Mouse (Mus musculus) c-Kit-positive CD71-positive TER-119-negative erythroid progenitor cells, embryonic 14.5 days (primary cell): ENCODE measurements around the gene Ccnd3.
"Not testable (repeated sequence)": the region's sequence is repeated elsewhere in the genome, so short reads cannot be mapped to it uniquely, and the experiment has no call there.

Experiments
- DNase-seq: peaks from one replicate; pipeline ENCODE4 v3.0.0-alpha.2; 2013; ENCODE audit warnings: low read depth

Ccnd3 gene

DNA sequence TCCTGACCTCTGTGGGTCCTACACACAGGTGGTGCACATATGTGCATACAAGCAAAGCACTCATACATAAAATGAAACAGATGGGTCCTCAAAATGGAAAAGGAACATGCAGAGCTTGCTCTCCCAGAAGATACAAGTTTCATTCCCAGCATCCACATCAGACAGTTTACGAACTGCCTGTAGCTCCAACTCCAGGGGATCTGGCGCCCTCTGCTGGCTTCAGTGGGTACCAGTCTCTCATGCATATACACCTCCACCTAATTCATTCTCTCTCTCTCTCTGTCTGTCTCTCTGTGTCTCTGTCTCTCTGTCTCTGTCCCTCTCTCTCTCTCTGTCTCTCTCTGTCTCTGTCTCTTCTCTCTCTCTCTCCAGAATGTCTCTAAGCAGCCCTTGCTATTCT lies 22.4 kb upstream of the Ccnd3 start:
- DNase-seq = peak; percentile 67

DNA sequence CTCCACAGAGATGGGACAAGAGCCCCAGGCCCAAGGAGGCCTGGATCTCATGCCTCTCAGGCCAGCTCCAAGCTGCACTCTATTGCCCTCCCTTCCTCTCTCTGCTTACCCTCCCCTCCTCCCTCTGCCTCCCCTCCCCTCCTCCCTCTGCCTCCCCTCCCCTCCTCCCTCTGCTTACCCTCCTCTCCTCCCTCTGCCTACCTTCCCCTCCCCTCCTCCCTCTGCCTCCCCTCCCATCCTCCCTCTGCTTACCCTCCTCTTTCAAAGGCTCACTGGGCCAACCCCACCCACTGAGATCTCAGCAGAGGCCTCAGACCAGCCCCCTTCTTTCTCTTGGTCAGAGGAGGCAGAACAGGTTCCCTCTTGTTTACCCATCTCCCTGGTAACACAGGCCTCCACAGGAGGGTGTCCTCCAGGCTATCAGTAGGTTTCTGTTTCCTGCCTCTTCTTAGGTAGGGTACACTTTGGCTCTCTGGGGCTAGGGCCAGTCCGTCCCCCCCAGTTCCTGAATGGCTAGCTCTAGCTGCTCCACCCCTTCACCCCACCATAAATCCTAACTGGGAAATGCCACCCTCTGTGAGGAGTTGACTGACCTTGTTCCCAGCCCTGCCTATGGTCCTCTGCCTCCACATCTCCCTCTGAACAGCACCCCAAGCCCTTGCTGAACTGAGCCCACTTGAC lies 20.5 kb upstream of the Ccnd3 start:
- no peak for DNase-seq

DNA sequence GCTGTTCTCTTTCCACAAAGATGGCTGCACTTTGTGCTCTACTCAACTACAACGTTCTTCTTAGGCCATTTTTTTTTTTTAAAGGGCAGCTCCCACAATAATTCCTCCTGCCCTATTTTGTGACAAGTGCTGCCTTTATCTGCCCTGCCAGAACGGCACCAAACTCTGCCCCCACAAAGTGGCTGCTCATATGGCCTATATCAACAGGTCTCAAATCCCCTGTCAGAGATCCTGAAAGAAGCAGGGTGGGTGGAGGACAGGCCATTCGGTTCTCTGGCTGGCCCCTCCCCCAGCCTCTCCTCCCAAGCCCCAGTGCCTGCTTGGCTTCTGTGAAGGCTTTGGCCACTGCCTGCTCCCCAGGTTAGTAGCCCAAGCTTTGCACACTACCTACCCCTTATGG lies 19.9 kb upstream of the Ccnd3 start:
- no peak for DNase-seq

DNA sequence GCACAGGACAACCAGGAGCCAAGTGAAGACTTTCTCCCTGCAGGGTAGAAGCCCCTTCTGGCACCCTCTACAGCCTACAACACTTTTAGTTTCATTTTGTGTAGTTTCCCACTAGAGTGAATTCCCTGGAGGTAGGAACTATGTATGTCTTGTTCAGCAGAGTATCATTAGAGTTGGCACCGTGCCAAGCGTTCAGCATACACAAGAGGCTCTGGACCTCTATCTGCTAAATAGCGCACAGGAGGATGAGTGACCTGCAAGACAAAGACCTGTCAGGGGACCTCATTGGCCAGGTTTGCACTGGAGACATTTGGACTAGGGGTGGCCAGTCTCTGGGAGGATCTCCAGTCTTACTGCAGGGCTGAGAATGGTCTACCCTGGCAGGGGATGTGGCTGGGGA lies 19.1 kb upstream of the Ccnd3 start:
- no peak for DNase-seq

DNA sequence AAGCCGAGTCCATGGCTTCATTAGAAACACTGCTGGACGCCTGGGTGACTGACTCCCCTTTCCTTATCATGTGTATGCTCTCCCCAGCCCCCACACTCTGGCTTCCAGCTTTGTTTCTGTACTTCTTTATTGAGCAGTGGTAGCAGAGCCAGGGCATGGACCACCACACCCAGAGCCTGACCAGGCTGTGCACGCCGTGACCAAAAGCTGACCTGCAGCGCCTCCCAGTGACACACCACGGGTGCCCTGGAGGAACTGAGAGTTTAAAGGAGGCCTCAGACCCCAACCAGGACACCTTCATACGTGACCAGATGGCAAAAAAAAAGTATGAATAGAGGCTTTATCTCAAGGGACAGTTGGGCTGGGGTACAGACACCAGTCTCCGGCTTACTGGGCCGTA lies 14.1 kb upstream of the Ccnd3 start:
- DNase-seq = no peak

DNA sequence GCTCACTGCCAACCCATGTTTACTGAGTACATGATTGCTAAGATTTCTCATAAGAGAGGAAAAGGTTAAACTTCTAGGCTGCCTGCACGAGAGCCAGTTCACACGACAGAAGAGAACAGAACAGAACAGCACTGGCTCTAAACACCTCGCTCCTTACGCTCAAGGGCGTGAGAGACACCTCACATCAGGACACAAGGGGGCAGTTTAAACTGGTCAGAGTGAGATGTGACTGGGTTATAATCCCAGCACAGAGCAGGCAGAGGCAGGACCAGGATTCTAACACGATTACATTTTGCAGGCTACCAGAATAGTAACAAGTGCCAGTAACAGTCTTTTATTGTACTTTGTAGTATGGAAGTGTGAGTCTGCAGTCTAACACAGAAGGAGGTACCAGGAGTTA lies 12.1 kb upstream of the Ccnd3 start:
- DNase-seq = no peak

DNA sequence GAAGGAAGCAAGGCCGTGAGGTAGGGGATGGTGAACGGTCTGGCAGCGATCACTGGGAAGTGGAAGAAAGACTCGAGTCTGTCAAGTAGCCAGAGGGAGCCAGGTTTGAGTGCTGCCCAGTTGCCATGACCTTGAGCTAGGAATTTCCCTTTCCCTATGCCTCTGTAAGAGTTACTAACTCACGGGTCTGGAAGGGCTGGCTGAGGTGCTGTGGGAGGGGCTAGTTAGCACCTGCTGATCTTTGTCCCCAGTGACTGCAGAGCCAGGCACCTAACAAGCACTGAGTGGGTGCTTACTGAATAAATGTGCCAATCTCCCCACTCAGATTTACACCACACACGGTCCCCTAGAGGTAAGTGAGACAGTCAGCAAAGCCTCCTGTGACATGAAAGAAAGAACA lies 11.2 kb upstream of the Ccnd3 start:
- DNase-seq = no peak

DNA sequence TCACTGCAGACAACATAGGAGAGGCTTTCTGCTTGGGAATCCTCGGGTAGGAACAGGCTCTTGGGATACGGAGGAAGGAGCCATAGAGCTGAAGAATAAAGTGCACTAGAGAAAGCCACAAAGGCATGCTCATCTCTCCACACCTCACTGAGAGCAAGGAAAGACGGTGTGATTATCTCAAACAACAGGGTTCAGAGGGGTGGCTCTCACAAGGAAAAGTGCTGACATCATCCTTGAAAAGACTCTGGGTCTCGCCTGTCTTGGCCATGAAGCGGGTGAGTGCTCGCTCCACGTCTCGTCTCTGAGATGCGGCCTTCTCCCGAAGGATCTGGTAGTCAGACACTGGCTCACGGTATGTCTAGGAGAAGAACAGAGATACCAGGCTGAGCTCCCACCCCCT lies 10.7 kb upstream of the Ccnd3 start:
- DNase-seq = no peak

DNA sequence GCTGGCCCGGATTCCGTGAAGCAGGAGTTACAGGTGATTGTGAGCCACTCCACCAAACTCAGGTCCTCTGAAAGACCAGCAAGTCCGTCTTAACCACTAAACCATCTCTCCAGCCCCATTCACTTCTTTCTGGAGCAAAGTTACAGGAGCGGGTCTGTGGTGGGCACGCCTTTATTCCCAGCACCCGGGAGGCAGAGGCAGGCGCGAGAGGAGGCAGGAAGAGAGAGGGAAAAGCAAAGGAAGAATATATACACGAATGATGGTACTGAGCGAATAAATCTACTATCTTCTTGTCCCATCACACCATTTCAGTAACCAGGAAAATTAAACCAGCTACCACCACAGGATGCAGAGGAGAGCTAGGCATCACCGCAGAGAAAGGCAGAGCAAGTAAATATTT lies 3.3 kb upstream of the Ccnd3 start:
- no peak for DNase-seq

DNA sequence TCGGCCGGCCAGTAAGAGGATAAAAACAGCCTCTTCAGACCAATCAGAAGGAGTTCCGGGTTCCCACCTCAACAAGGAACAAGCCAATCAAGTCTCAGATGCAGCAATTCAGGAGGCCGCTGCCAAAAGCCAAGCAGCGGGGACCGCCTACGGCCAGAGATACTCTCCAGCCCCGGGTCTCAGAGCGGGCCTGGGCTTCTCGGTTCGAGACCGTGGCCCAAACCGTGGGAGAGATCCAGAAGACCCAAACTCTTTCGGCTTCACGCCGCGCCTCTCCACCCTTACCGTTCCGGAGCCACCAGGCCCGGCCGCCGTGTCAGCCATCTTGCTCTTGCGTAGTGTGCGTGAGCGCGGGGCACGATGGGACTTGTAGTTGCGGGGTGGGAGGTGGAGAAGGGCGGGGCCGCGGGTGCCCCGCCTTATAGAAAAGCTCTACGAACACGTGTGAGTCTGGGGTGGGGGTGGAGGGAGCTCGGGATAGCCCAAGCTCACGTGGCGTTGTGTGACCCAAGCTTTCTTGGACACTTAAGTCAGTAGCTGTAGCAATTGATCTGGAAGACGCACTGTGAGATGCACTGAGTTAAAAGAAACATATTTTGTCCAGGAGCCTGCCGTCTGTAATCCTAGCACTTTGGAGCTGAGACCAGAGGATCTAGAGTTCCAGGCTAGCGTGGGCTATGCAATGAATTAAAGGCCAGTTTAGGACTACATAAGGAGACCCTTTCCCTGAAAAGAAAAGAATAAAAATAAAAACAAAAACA lies 2.7 kb upstream of the Ccnd3 start, which contains the start of gene Taf8:
TSS of gene Taf8 (minus strand) at position 347 of the 761 bp plus-strand sequence.
- peak; percentile 88 for DNase-seq

DNA sequence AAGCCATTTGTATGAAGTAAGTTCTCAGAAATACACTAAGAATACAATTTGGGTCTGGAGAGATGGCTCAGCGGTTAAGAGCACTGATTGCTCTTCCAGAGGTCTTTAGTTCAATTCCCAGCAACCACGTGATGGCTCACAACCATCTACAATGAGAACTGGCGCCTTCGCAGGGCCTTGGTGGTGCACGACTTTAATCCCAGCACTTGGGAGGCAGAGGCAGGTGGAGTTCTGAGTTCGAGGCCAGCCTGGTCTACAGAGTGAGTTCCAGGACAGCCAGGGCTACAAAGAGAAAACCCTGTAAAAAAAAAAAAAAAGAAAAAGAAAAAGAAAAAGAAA lies 2.2 kb upstream of the Ccnd3 start:
- not testable (repeated sequence) for DNase-seq

DNA sequence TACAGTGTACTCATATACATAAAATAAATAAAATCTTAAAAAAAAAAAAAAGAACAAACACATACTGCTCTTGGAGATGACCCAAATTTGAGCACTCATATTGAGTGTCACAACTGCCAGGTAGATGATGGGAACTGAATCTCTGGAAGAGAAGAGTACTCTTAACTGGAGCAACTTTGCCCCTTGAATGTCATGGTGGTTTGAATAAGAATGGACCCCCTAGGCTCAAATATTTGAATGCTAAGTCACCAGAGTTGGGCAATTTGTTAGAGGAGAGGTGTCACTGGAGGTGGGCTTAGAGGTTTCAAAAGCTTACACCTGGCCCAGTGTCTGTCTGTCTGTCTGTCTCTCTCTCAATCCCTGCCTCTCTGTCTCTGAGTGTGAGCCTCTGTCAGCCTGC lies 1.2 kb upstream of the Ccnd3 start:
- DNase-seq = no peak

DNA sequence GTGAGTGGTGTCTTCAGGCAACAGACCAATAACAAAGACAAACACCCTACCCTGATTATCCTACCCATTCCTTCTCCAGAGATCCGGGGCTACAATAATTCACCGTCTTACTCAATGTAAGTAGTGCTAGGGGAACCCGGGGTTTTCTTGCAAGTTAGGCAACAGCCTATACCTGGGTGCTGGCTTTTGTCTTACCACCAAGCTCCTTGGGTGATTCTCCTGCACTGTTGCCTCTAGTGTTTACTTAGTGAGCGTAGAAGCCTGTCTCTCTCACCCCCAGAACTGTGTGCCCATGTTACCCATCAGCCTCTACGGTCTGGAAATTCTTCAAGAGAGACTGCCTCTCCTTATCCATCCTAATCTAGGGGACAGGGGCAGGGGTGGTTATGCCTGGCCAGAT lies 623 bp upstream of the Ccnd3 start:
- no peak for DNase-seq

DNA sequence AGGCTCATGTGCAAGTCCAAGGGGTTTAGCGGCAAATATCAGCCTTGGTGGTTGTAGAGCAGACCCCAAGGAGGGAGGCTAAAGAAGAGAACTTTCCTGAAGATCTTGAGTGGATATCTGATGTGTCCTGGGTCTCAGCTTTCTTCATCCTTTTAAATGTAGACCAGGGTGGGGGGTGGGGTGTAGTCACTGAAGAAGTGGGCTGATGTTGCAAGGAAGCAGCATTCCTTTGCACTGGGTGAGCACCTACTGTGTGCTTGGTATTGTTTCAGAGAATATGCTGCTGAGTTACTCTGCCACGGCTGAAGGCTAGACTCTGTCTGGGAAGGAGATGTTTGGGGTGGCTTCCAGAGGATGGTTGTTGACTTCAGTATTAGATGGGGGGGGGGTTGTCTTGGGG lies 715 bp downstream of the Ccnd3 start:
- no peak for DNase-seq

DNA sequence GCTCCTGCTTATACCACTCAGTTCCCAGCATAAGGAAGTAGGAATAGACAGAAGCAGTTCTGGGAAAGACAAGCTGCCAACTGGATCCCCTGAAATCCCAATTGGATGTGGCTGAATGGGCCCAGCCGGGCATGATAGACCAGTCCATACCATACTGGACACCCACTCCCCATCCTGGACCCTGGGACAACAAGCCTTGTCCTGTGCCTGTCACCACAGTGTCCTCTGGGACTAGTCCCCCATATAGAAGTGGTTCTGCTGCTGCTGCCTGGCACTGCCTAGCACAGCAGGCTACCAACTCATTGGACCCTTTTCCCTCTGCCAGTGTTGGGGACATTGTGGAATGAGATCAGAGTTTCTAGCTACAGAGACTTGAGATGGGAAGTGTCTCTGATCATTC lies 1.2 kb downstream of the Ccnd3 start:
- no peak for DNase-seq

DNA sequence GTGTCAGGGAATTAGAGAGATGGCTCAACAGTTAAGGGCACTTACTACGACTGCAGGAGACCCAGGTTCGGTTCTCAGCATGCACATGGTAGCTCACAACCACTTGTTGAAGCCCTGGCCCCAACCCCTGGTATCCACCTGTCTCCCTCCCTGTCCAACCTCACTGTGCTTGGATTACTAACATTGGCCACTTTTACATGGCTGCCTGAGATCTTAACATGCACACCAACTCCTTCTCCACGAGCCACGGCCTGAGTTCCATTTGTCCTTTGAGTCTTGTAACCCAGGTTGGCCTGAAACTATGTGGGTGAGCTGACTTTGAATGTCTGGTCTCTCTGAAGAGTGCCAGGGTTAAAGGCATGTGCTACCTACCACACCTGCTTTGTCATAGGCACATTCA lies 1.8 kb downstream of the Ccnd3 start:
- no peak for DNase-seq

DNA sequence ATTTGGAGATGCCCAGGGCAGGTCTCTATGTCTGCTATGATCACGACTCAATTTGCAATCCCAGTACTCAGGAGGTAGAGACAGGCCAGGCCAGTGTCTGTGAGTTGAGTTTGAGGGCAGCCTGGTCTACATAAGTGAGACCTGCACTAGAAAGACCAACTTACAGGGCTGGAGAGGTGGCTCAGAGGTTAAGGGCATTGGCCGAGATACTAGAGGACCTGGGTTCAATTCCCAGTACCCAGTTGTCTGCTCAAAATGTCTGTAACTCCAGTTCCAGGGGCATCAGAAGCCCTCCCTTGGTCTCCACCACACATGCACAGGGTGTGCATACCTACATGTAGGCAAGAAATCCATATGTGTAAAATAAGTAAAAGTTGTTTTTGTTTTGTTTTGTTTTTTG lies 2.7 kb downstream of the Ccnd3 start:
- no peak for DNase-seq

DNA sequence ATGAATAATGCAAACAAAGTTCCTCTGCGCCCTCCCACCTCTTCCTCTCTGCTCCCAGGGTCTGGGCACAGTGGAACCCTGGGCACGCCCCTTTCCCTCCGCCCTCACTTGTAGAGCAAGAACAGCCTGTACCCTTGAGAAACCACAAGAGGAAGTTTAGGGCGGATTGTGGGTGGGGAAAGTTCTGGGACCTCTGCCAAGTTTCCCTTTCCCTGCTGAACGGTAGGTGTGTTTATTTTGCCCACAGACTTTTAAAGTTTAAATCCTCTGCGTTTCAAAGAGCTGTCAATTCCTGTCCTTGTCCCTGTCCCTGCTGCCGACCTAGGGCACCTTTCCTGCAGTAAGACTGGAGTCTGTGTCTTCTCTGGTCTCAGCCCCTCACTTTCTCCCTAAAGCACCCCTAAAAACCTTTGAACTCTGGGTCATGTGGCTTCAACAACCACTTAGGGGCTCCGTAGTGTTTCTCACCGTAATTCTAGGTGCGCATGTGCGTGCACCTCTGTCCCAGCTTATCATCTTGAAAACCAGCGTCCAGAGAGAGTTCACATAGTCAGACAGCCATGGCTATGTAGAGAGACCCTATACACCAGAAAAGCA lies 3.3 kb downstream of the Ccnd3 start:
- peak; percentile 98 for DNase-seq

DNA sequence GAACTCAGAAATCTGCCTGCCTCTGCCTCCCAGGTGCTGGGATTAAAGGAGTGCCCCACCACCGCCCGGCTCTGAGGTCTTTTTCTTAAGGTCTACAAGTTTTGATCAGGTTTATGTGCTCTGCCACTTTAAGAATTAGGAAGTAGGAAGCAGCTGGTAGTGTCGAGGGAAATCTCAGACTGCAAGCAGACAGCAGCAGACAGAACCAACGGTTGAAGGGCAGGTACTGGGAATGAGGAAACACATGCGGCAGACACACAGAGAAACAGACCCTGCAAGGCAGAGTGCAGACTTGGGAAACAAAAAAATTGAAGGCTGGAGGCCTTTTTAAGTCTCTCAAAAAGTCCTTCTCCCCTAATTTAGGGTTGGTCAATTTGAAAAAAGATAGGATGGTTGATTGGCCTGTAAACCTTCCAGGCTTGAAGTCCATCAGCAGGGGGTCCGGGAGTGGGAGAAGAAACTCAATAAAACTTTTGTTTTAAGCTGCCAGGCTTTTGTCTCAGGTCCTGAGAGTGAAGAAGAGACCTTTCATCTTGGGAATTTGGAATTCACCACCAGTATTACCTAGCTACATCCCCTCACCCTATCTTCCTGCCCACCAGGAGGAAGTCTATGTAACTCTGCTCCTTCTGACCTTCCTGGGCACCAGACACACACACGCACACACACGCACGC lies 4.3 kb downstream of the Ccnd3 start:
- no peak for DNase-seq

DNA sequence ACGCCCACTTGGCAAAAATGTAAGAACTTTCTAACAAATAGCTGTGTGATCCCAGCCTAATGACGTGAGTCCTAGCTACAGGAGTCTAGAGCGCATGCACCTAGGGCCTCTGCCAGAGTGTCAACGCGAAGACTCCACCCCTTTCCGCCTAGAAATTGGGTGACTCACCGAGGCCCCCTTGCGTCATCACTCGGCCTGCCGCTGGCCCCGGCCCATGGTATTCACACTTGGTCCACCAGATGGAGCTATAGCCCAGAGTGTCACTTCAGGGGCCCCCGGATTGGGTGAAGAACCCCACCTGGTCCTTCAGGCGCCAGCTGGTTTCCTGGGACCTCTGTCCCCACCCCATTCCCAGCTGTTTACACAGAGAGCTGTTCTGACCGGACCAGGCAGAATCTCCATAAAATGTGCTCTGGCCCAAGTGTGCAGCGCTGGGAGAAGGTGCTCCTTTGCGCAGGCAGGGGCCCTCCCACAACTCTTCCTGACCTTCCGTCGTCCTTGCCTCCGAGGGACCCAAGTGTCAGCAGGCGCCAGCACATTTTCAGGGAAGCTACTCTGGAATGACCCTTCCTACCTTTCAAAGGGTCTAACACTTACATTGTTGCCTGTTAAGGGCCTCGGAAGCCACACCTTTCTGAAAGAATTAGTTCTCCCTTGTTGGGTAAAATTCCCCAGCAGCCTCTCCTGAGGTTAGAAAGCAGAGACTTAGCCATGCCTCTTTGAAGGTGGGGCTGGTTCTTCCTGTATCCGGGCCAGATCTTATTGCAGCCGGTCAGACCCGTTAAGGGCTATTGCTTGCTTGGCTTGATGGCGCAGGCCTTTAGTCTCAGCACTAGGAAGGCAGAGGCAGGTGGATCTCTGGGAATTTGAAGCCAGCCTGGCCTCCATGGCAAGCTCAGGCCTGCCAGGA lies 6.5 kb downstream of the Ccnd3 start:
- DNase-seq = peak; percentile 97

DNA sequence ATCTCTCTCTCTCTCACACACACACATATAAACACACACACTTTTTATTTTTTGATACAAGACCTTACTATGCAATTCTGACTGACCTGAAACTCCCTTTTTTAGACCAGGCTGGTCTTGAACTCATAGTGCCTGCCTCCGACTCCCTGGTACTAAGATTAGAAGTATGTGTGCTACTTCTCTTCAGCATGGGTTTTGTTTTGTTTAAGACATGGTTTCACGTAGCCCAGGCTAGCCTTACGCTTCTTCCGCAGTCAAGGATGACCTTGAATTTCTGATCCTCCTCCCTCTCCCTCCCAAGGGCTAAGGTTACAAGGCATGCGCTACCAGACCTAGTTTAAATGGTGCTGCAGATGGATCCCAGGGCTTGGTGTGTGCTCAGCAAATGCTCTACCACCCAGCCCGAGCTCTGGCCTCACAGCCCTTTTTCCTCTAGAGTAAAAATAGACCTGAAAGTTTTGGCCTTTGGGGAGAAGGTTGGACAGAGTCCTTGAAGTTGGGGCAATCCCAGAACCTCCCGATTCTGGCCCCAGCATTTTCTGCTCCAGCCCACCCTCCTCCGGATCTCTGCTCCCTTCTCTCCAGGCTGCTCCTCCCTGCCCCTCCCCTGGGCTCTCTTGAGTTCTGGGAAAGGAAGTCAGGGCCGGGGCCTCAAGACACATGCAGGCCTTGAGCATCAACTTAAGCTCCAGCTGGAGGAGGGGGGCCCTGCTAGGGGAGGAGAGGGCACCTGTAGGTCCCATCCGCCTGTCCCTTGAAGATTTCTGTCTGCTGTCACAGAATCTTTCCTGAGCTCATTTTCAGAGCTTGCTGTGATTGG lies 8.3 kb downstream of the Ccnd3 start:
- DNase-seq = no peak
